12 mouse cellular contexts compared by ENCODE assay signal in the genomic region with DNA sequence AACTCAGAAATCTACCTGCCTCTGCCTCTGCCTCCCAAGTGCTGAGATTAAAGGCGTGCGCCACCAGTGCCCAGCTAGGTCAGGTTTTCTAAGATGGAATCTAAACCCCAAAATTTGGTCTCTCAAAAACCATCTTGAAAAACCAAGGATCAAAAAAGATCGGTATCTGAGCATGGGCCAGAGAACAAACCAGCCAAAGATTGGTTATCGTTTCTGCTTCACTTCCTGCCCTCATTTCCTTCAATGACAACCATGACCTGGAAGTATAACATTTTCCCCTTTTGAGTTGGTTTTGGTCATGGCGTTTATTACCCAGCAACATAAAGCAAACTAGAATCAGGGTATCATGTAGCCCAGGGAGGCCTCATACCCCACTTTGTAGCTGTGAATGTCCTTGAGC. TPM values are rescaled to one million over a fixed set of nuclear protein-coding genes. Genes with fewer than 3 reads are reported as not detected.
DNase-seq lines count a peak whose midpoint lies in the region; ATAC-seq lines count a peak whose summit lies in the region.
"Had no signal": no experiment of that assay in that cellular context is flagged by ENCODE, and none has a peak within 500 bp of the region (broad histone marks: within the 10 kb centered on the region; RNA-seq: fewer than 3 reads in every experiment).

No protein-coding gene starts in this region.

- H3K4me1 ChIP-seq in heart, embryonic 14.5 days (ENCODE audit: control insufficient read depth in 2 of 2, insufficient read depth in 2 of 2, low read length in 2 of 2) = peaks cover 2 to 24% of the 10 kb centered on the region in 2 experiments; a peak in 3 of 4 replicates
- peaks cover 7% of the 10 kb centered on the region; the same call in 1 of the 2 replicates for H3K4me1 ChIP-seq in neural tube, embryonic 11.5 days (ENCODE audit: control insufficient read depth, insufficient read depth, low read length)
- peaks cover 24% of the 10 kb centered on the region for H3K4me1 ChIP-seq in limb, embryonic 13.5 days
- H3K4me1 ChIP-seq in stomach, embryonic 16.5 days (ENCODE audit: control insufficient read depth, insufficient read depth, low read length) = peaks cover 13% of the 10 kb centered on the region

- H3K27ac ChIP-seq in heart, embryonic 14.5 days (replicated peaks in 1 of 2; ENCODE audit: control insufficient read depth in 1 of 2, insufficient read depth in 1 of 2, low read depth in 2 of 2, low read length in 2 of 2) = peak overlapping the region; percentile 13 to 99; a peak in 3 of 4 replicates
- peak overlapping the region; percentile 11; the same call in 1 of the 2 replicates for H3K27ac ChIP-seq in neural tube, embryonic 11.5 days (ENCODE audit: low read depth, low read length)
- peak overlapping the region; percentile 99; the same call in 1 of the 2 replicates for H3K27ac ChIP-seq in limb, embryonic 13.5 days
- peak overlapping the region; percentile 93; the same call in 1 of the 2 replicates for H3K27ac ChIP-seq in stomach, embryonic 16.5 days (ENCODE audit: low read length)

- intact Hi-C loops in heart, postnatal 25 days (cut with DNase I) = loop anchor here (5.0 kb wide), 1 partner anchor 125 kb away; no protein-coding TSS in a partner anchor
- intact Hi-C loops in left cerebral cortex, postnatal 36 days (cut with DNase I) = loop anchor here (5.0 kb wide), 1 partner anchor 45 kb away; a partner anchor contains a TSS

- H3K9me3 ChIP-seq in heart, embryonic 14.5 days (ENCODE audit: control insufficient read depth, low read length) = no peaks in the 10 kb centered on the region
- no peaks in the 10 kb centered on the region for H3K9me3 ChIP-seq in neural tube, embryonic 11.5 days (ENCODE audit: control insufficient read depth, low read length)
- no peaks in the 10 kb centered on the region for H3K9me3 ChIP-seq in limb, embryonic 13.5 days
- no peaks in the 10 kb centered on the region for H3K9me3 ChIP-seq in stomach, embryonic 16.5 days (replicated peaks; ENCODE audit: control insufficient read depth, low read length)
- H3K9me3 ChIP-seq: lung, embryonic 15.5 days had no signal

- H3K36me3 ChIP-seq in heart, embryonic 14.5 days (ENCODE audit: control insufficient read depth, insufficient read depth, low read length) = peaks cover 9% of the 10 kb centered on the region
- H3K36me3 ChIP-seq in neural tube, embryonic 11.5 days (ENCODE audit: control insufficient read depth, insufficient read depth, low read length) = no peaks in the 10 kb centered on the region
- H3K36me3 ChIP-seq in limb, embryonic 13.5 days = peaks cover 5% of the 10 kb centered on the region; the same call in 1 of the 2 replicates
- H3K36me3 ChIP-seq in stomach, embryonic 16.5 days (ENCODE audit: control insufficient read depth, insufficient read depth, low read length) = no peaks in the 10 kb centered on the region
- H3K36me3 ChIP-seq: lung, embryonic 15.5 days had no signal

- no peak for ATAC-seq in heart, embryonic 14.5 days (ENCODE audit: insufficient number of reproducible peaks, insufficient read depth, low FRiP score, low read depth)
- ATAC-seq in neural tube, embryonic 11.5 days (ENCODE audit: insufficient read depth, low FRiP score, low TSS enrichment) = no peak
- no peak for ATAC-seq in limb, embryonic 13.5 days (ENCODE audit: low FRiP score, low read depth)
- ATAC-seq in stomach, embryonic 16.5 days (ENCODE audit: insufficient read depth, low FRiP score) = no peak

- DNase-seq in heart, postnatal 25 days (ENCODE audit: low spot score) = no peak
- DNase-seq in neural tube, embryonic 11.5 days (ENCODE audit: low spot score) = no peak
- no peak for DNase-seq in neural tube, embryonic 10.5 days (ENCODE audit: extremely low spot score, low spot score)
- no peak for DNase-seq in left cerebral cortex, postnatal 36 days (ENCODE audit: low spot score in 2 of 2)
- no peak for DNase-seq in adrenal gland, adult 2 months
- DNase-seq: cerebellum, adult 11-12 months; kidney, postnatal 25 days had no signal

- H3K9ac ChIP-seq in heart, embryonic 14.5 days (ENCODE audit: low read length) = no peak overlapping the region; the same call in 1 of the 2 replicates
- H3K9ac ChIP-seq in neural tube, embryonic 11.5 days (ENCODE audit: low read length) = no peak overlapping the region
- H3K9ac ChIP-seq in limb, embryonic 13.5 days = no peak overlapping the region
- no peak overlapping the region for H3K9ac ChIP-seq in stomach, embryonic 16.5 days (ENCODE audit: low read length)

- H3K4me3 ChIP-seq in heart, embryonic 14.5 days (ENCODE audit: control insufficient read depth in 1 of 2, insufficient read depth in 1 of 2, low read depth in 1 of 2, low read length in 2 of 2) = no peak overlapping the region
- H3K4me3 ChIP-seq in neural tube, embryonic 11.5 days (ENCODE audit: low read depth, low read length) = no peak overlapping the region
- H3K4me3 ChIP-seq in limb, embryonic 13.5 days = no peak overlapping the region
- no peak overlapping the region for H3K4me3 ChIP-seq in stomach, embryonic 16.5 days (replicated peaks; ENCODE audit: low read length)
- H3K4me3 ChIP-seq: lung, embryonic 15.5 days had no signal

- no peak overlapping the region for H3K4me2 ChIP-seq in heart, embryonic 14.5 days (ENCODE audit: low read length)
- H3K4me2 ChIP-seq in neural tube, embryonic 11.5 days (ENCODE audit: low read depth) = no peak overlapping the region
- no peak overlapping the region for H3K4me2 ChIP-seq in limb, embryonic 13.5 days (replicated peaks)
- no peak overlapping the region for H3K4me2 ChIP-seq in stomach, embryonic 16.5 days (ENCODE audit: low read depth, low read length)

- 91% methylated on average over 5 of the region's 5 CpGs for WGBS in heart, embryonic 14.5 days
- WGBS in neural tube, embryonic 11.5 days = 95% methylated on average over 5 of the region's 5 CpGs
- 90% methylated on average over 5 of the region's 5 CpGs for WGBS in limb, embryonic 13.5 days
- 90% methylated on average over 5 of the region's 5 CpGs for WGBS in stomach, embryonic 16.5 days

- no peaks in the 10 kb centered on the region for H3K27me3 ChIP-seq in heart, embryonic 14.5 days (ENCODE audit: control insufficient read depth, insufficient read depth, low read length)
- no peaks in the 10 kb centered on the region for H3K27me3 ChIP-seq in neural tube, embryonic 11.5 days (ENCODE audit: control insufficient read depth, insufficient read depth, low read length)
- H3K27me3 ChIP-seq in limb, embryonic 13.5 days = no peaks in the 10 kb centered on the region
- no peaks in the 10 kb centered on the region for H3K27me3 ChIP-seq in stomach, embryonic 16.5 days (ENCODE audit: control insufficient read depth, insufficient read depth, low read length)
- H3K27me3 ChIP-seq: CH12.LX; lung, embryonic 15.5 days had no signal

RNA-seq across cellular contexts. Expression of a gene that starts 2.1 kb away (rescaled TPM):
- polyA plus RNA-seq in heart, embryonic 14.5 days (2014; fragmentation: Nextera tagmentation; extraction: Ambion mirVana) = 121 and 134 TPM in 2 replicates
- 100 to 1,000 TPM; 159 to 193 TPM for total RNA-seq in heart, postnatal 25 days (2021)
- 292 and 301 TPM in 2 replicates for polyA plus RNA-seq in neural tube, embryonic 11.5 days (2014; fragmentation: Nextera tagmentation; extraction: Ambion mirVana)
- polyA plus RNA-seq in limb, embryonic 13.5 days (2015; fragmentation: Nextera tagmentation; extraction: Ambion mirVana) = 344 and 364 TPM in 2 replicates
- polyA plus RNA-seq in stomach, embryonic 16.5 days (2015; fragmentation: Nextera tagmentation; extraction: Ambion mirVana) = 194 and 260 TPM in 2 replicates
- 100 to 1,000 TPM; 260 to 274 TPM for total RNA-seq in left cerebral cortex, postnatal 36 days (2021)
- total RNA-seq in adrenal gland, adult 2 months (2021) = 100 to 1,000 TPM; 311 to 403 TPM
- polyA plus RNA-seq in adrenal gland, adult 2 months (2012; rRNA removed) = 3.7 and 3.8 TPM in 2 replicates

RNA-seq across cellular contexts. Expression of a gene that starts 47.5 kb away (rescaled TPM):
- polyA plus RNA-seq in heart, embryonic 14.5 days (2014; fragmentation: Nextera tagmentation; extraction: Ambion mirVana) = 52.5 and 55.3 TPM in 2 replicates
- 10 to 100 TPM; 56.8 to 72.0 TPM for total RNA-seq in heart, postnatal 25 days (2021)
- 26.5 and 31.4 TPM in 2 replicates for polyA plus RNA-seq in neural tube, embryonic 11.5 days (2014; fragmentation: Nextera tagmentation; extraction: Ambion mirVana)
- 32.7 and 34.1 TPM in 2 replicates for polyA plus RNA-seq in limb, embryonic 13.5 days (2015; fragmentation: Nextera tagmentation; extraction: Ambion mirVana)
- polyA plus RNA-seq in stomach, embryonic 16.5 days (2015; fragmentation: Nextera tagmentation; extraction: Ambion mirVana) = 128 and 142 TPM in 2 replicates
- 10 to 100 TPM; 11.7 to 12.3 TPM for total RNA-seq in left cerebral cortex, postnatal 36 days (2021)
- total RNA-seq in adrenal gland, adult 2 months (2021) = 100 to 1,000 TPM in 1 of 2 experiments, 10 to 100 TPM in 1; 84.3 to 124 TPM
- polyA plus RNA-seq in adrenal gland, adult 2 months (2012; rRNA removed) = 36.3 and 42.9 TPM in 2 replicates

Comparison
In these comparisons a context has a peak if more than half of its experiments do, and no peak if none do; other contexts are left out.
1. H3K27ac ChIP-seq: peak in every context shown above with its lines; median percentile 99 in limb, embryonic 13.5 days; 93 in stomach, embryonic 16.5 days; 56 in heart, embryonic 14.5 days; 11 in neural tube, embryonic 11.5 days.
2. RNA of a gene that starts 2.1 kb away (polyA plus RNA-seq): 344 to 364 TPM in limb, embryonic 13.5 days, 292 to 301 TPM in neural tube, embryonic 11.5 days, 194 to 260 TPM in stomach, embryonic 16.5 days and 121 to 134 TPM in heart, embryonic 14.5 days; 3.7 to 3.8 TPM in adrenal gland, adult 2 months; every median in the first group is over 10 times any median in the second.